Comparison of ENCODE assay signal across 18 mouse cellular contexts in the genomic region with DNA sequence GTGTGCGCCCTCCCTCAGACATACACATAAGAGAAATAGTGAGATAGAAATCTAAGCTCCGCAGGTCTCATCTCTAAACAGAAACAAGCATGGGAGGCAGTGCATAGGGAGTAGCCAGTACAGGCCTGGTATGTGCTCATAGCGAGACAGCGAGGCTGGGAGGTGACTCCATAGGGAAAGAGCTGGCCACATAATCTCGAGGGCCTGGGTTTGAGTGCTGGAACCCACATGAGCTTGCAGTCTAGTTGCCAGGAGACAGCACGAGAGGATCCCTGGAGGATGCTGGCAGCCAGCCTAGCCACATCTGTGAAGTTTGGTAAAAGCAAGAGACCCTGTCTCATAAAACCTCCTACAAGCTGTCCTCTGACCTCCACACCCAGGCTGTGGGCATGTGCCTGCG.
"Had no signal": no experiment of that assay in that cellular context is flagged by ENCODE, and none has a peak within 500 bp of the region (broad histone marks: within the 10 kb centered on the region; RNA-seq: fewer than 3 reads in every experiment).

No protein-coding gene starts in this region.

- ATAC-seq: liver, postnatal 0 days; lung, postnatal 0 days had no signal

- H3K4me3 ChIP-seq: limb, embryonic 12.5 days; limb, embryonic 15.5 days; midbrain, embryonic 12.5 days had no signal

- H3K9me3 ChIP-seq: limb, embryonic 12.5 days; limb, embryonic 15.5 days; midbrain, embryonic 12.5 days had no signal

- H3K9ac ChIP-seq: limb, embryonic 12.5 days; limb, embryonic 15.5 days; liver, embryonic 14.5 days; liver, postnatal 0 days; lung, embryonic 14.5 days; midbrain, embryonic 12.5 days had no signal

- H3K4me2 ChIP-seq: limb, embryonic 12.5 days; limb, embryonic 15.5 days; liver, embryonic 11.5 days; lung, embryonic 14.5 days; midbrain, embryonic 12.5 days had no signal

- DNase-seq: kidney, adult 9 months; kidney, postnatal 14 days; kidney, postnatal 4 days; left cerebral cortex, postnatal 4 days; liver, postnatal 0 days; lung, embryonic 14.5 days; right cerebral cortex, postnatal 25 days; spleen, adult 18-20 months; thymus, adult 2 months; thymus, postnatal 14 days; thymus, postnatal 4 days had no signal

- H3K27me3 ChIP-seq: limb, embryonic 12.5 days; limb, embryonic 15.5 days; midbrain, embryonic 12.5 days had no signal

- H3K27ac ChIP-seq: limb, embryonic 15.5 days; liver, embryonic 14.5 days; macrophage; midbrain, embryonic 12.5 days had no signal

- H3K4me1 ChIP-seq: limb, embryonic 15.5 days had no signal
